Mouse (Mus musculus) common myeloid progenitor, adult 5-6 weeks (primary cell): ENCODE data around the gene Fgd3. TPM values are rescaled to one million over a fixed set of nuclear protein-coding genes. Genes with fewer than 3 reads are reported as not detected.

Experiments used
- ATAC-seq: replicated peaks from 2 replicates; pipeline ENCODE4 v1.8.0; 2016; ENCODE audit warnings: low read depth, mild to moderate bottlenecking, moderate TSS enrichment, inconsistent platforms; ENCODE audit not compliant: poor library complexity, severe bottlenecking
- total RNA-seq: library from RNA; stranded (forward); fragments of 200-1000, 187-1606 nt; gene quantifications from 2 replicates; pipeline ENCODE4 v1.2.3, GENCODE M21; 2017

Gene Fgd3
- 8.8 and 11.9 TPM in 2 replicates for total RNA-seq

DNA sequence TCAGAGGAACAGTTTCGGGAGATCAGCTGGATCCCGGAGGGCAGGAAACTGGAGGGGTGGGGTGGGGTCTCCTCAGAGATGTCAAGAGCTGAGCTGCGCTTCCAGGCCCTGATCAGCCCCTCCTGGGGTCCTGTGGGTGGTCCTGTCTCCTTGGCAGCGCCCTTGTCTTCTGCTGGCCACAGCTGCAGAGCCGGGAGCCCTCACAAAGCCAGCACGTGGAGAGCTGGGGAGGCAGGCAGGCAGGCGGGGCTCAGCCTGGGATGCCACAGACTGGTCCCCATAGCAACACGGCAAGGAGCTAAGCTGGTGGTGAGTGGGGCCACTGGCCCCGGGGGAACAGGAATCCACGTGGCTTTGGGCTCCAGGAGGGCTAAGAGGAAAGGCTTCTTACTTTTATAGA, at the start of gene Fgd3:
Gene Fgd3 (minus strand): TSS at position 272 of the 400 bp plus-strand sequence.
- peak; percentile 67 for ATAC-seq

DNA sequence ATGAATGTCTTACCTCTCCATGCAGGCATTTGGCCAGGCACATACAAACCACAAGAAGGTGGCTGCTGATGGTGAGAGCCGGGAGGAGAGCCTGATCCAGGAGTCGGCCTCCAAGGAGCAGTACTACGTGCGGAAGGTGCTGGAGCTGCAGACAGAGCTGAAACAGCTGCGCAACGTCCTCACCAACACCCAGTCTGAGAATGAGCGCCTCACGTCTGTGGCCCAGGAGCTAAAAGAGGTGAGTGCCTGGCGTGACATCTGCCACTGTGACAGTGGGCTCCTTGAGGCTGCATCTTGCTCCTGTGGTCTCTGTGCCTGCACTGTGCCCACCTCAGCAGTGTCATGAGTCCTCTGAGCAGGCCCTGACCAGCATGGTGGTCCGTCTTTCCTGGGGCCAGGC, 49.3 kb upstream of the Fgd3 start:
- no peak for ATAC-seq

DNA sequence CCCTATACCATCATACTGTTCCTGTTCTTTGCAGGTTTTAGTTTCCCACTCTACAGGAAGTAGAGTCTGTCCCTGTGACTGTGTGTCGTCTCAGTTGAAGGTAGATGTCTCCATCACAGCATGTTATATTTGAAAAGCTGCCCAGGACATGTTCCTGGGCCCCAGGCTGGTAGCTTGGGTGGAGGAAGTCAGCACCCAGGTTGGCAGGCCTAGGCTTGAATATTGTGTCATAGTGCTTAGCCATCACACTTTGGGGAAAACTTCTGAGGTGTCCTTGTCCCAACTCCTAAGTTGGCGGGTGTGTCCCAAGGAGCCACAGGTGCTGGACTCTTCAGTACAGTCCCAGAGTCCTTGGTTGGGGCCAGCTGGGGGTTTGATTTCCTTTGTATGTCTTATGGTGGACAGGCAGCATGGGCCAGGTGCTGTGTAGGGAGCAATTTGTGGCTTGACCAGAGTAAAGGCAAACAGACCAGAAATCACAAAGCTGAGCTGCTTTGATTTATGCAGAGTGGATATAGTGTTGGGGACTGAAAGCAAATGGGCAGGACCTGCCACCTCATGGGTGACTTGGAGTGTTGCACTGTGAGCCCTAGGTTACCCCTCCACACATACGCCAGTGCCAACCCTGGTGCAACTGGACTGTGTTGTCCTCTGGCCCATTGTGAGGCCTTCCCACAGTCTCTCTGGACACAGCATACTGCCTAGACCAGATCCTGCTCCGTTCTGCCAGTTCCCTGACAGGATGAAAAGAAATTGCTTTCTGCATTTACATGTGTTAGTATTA, 47.7 kb upstream of the Fgd3 start:
- no peak for ATAC-seq

DNA sequence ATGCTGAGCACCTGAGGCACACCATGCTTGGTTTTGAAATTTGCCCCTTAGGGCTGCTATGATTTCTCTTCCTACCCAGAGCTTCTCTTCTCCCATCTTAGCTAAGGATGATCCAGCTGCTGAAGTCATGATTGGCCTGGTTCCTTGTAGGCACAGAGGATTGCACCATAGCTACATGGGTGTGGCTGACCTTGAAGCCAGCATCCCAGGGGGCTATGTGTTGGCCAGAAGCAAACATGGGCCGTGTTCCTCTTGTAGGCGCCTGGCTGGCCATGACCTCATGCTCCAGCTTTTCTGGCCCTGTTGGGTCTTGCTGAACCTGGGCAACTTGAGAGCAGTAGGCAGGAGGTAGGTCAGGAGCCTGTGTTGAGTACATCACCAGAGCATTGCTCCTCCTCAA, 44.6 kb upstream of the Fgd3 start:
- ATAC-seq, result no peak

DNA sequence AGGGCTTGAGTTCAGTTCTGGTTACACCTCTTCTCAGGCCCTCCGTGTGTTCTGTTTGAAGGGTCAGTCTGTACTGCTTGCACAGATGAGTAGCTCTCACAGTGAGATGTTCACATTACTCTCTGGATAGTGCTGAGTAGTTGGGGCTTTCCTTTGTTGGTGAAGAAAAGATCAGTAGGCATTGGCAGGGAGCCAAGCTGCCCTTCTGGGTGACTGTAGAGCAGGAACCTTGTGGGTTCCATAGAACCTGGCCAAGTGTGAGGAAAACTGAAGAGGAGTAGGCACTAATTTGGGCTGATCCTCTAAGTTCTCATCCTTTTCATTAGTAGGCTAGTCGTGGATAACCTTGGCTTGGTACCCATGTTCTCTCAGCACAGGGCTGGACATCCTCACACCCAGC, 42.7 kb upstream of the Fgd3 start:
- ATAC-seq, result peak; percentile 27; the same call in 1 of the 2 replicates

DNA sequence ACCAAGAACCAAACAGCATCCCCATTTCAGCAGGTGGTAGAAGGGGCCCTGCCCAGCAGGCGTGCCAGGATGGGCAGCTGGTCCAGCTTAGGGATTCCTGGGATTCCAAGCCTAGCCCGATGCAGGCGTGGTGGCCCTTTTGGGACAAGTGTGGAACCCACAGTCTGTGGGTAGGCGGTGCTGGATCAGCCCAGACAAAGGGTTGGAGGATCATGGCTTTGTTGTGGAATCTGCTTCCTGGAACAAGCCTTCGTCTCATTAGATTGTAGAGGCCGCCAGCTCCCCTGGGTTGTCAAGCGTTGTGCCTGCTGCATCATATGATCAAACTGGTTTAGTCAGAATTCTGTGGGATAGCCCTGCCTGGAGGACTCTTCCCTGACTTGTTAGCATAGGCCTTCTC, 42.3 kb upstream of the Fgd3 start:
- ATAC-seq, result no peak

DNA sequence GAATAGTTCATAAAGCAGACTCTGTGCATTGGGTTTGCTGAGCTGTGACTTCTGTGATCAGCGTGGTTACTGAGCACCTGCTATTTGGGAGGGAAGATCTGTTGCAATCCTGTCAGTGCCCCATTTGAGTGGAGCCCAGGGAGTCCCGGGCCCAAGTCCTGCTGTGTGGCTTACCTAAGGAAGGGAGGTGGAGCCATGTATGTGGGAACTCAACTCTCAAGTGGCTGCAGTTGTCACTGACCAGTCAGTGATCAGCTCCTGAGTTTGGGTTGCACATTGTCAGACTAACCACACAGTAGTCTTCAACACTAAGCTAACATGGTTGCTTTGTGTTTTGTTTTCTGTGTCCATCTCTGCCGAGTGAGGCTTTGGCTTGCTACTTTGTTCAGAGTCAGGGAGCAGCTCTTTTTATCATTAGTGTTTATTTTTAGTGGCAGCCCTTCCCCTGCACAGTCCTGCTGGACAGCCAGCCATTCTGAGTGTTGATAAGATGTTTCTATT, 40.8 kb upstream of the Fgd3 start:
- ATAC-seq, result peak; percentile 53

DNA sequence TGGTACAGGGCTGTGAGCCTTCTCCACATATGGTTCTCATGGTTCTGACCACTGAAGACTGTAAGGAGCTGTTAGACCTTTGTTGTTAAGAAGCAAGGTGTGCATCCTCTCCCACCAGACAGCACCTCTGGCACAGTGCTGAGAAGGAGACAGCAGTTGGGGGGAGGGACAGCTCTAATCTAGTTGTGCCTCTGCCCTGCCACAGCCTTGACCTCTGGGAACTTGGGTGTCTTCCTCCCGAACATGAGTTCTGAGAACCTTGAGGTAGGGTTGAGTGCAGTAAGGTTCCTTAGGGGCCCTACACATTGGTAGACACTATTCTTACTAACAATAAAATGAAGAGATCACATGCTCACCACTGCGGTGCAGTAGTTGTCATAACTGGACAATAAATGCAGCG, 38.1 kb upstream of the Fgd3 start:
- no peak for ATAC-seq

DNA sequence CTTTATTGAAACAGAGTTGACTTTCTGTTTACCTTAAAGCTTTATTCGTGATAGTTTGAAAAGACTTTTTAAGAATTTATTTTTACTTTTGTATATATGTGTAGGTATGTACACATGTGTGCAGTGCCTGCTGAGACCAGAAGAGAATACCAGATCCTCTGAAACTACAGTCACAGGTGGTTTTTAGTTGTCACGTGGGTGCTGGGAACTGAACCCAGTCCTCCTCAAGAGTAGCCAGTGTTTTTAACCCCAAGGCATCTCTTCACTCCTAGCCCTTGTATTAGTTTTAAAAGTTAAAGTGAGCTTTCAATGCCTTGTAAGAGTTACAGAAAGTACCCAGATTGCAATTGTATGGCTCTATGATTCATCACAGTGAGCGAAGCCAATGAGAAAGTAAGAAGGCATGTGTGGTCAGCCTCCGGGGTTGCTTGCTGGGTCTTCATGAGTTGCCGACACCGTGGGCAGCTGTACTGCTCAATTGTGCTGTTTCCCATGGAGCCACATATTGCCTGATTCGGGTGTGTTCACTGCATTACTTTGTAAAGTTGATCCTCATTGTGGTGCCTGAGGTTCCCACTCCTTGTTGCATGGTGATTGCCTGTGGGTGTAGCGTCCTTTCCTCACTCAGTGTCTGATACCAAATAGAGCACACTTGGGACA, 37.4 kb upstream of the Fgd3 start:
- ATAC-seq, result no peak

DNA sequence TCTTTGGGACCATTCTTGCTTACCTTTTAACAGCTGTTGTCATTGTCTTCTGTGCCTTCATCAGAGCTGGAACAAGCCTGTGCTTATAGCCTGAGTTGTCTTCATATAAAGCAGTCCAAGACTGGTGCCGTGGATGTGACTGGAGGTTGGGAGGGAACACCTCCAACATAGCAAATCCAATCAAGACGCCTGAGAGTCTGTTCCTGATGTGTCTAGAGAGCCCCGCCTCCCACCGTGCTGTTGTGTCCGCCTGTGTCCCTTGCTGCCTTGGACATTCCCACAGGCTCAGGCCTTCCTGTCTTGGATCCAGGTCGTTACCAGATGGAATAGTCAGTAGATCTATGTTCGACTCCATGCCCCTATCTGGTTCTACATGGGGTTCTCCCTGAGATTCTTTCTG, 36.0 kb upstream of the Fgd3 start:
- ATAC-seq, result no peak

DNA sequence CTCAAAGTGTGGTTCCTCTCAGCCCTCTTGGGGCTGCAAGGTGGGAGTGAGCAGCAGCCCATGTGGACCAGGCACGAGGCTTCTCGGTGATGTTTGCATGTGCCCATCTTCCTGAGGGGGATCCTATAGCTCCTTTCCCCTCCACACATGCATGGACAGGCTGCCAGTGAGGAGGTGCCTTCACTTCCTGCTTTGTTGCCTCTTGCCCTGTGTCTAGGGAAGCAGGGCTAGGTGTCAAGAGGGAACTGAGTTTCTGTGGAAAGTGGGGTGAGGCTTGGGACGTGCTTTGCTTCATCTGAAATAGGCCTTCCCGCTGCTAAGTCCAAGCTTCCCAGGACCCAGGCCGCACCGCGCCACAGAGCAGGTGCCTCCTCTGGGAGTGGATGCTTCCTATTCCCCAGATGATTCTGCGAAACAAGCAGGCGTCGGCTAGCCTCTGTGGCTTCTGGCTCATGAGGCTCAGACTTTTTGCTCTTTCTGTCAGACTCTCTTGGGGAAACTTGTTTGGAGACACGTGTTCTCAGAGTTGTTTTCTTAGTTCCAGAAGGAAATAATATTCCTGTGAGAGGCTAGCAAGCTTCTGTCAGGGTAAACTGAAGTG, 35.5 kb upstream of the Fgd3 start:
- no peak; the same call in 1 of the 2 replicates for ATAC-seq

DNA sequence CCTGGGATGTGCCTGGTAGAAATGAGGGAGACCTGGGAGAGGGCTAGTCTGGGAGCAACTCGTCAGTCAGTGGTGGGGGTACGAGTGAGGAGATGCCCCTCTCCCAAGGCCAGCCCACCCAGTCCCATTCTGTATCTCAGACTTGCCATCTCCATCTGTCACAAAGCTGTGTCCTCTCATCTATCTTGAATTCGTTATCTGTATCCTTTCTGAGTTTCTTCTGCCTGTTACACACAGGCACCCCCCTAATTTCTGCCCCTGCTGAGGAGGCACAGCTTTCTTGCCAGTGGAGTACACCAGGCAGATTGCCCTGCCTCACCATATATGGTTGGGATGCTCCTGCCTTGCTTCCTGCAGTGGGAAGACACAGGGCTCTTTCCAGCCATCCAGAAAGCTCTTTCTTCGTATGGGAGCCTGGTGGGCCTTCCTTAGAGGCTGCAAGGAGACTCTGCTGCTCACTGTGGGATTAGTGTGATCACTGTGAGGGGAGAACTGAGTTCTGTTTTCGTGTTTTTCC, 33.9 kb upstream of the Fgd3 start:
- no peak for ATAC-seq

DNA sequence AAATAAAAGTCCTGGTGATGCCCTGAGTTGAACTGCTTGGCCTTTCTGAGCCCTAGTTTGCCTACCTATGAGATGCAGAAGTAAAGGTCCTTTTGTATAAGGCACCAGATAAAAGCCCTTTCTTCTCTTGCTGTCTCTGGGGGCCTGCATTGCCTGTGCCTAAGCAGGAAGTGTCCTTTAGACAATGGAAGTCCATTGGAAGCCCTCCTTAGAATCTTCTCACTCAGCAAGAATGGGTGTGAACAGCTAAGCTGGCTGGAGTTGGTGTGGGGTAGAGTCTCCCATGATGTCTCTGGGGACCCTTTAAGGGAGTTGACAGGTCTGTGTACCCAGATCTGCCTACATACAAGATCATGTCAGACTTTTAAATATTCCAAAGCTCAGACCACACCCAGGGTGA, 33.3 kb upstream of the Fgd3 start:
- no peak for ATAC-seq

DNA sequence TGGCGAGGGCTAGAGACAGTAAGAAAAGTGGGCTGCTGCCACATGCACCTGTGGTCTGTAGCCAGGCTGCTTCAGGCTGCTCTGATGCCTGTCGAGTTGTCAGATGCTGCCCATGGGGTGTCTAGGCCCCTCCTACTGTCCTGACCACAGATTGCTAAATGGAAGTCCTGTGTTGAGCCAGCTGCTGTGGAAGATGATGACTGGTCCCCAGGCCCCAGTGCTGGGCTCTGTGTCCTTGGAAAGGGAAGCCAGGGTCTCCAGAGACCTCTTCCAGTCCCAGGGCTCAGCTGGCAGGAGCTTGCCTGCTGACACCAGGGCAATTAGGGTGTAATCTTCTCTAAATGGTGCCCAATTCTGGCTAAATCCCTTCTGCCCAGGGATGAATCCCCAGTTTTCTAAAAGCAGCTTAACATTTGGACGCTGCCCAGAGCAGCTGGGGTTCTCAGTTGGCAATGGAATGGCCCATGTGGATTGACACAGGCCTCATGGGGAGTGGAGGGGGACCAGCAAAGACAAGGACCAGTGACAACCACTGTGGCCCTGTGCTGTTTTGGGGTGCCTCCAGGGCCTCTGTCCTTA, 32.6 kb upstream of the Fgd3 start:
- peak; percentile 77 for ATAC-seq

DNA sequence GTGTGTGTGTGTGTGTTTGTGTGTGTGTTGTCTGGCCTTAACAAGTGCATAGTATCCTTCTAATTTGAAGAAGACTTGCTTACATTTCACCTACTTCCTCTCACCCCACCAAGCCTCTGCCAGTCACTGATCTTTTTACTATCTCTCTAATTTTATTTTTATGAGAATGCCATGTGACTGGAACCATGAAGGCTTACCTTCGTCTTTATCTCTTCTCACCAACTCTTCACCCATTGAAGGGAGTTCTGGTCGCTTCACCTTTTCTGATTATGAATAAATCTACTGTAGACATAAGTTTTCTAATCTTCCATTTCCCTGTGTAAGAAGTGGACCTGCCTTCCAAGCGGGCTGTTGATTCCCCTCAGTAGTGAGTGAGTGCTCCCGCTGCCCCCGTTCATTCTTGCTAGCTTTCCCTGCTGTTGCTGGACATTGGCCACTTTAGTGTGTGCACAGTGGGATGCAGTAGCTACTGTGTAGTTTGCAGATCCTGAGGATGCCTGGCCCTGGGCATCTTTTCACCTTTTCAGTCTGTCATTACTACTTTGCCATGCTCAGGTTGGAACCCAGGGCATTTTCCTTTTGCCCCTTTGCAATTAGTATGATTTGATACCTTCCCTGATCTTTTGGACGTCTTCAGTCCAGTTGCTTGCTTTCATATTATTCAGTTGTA, 29.9 kb upstream of the Fgd3 start:
- no peak for ATAC-seq

DNA sequence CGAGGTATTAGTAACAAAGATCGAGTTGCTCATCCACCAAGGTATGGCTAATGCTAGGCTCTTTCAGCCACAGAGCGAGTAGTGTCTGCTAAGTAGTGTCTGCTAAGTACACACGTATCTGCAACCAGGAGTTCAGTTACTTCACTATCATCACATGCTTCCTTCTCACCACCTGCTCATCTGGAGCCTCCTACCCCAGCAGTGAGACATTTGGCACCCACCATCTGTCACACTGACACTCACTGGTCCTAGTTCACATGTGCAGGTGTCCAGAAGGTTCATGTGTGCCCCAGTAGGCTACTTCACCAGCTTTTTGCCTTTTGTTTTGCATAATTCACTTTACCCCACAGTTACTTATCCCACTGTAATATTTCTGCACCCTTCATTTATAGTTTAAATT, 29.2 kb upstream of the Fgd3 start:
- no peak for ATAC-seq

DNA sequence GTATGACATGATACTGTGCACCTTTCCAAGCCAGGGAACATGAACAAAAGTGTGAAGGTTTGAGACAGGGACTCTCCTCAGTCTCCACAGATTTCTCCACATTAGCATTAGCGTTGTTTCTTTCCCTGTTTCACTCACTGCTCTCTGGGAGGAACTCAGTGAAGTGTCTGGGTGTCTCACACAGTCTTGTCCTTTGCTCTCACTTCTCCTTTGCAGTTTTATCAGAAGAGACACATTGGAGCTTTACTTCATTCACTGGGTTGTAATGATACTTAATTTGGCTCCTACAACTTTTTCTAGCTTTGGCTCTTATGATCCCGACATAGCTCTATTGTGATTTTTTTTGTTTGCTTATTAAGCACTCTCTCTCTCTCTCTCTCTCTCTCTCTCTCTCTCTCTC, 28.4 kb upstream of the Fgd3 start:
- peak; percentile 48; the same call in 1 of the 2 replicates for ATAC-seq

DNA sequence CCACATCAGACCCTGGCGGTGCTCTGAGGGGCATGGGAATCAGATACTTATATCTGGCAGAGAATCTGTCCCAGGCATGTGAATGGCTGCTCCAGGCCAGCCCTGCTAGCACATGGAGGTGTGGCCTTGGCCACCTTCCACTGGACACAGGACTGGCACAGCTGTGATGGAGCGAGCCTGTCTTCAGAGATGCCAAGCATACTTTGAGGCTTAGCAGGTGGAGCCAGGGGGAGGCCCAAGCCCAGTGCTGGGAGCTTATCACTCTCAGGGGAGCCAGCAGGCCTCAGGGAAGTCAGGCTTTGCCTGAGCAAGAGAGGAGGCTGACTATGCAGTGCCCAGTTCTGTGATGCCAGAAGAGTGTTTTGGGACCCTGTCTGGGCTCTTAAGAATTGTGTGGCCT, 25.4 kb upstream of the Fgd3 start:
- no peak for ATAC-seq

DNA sequence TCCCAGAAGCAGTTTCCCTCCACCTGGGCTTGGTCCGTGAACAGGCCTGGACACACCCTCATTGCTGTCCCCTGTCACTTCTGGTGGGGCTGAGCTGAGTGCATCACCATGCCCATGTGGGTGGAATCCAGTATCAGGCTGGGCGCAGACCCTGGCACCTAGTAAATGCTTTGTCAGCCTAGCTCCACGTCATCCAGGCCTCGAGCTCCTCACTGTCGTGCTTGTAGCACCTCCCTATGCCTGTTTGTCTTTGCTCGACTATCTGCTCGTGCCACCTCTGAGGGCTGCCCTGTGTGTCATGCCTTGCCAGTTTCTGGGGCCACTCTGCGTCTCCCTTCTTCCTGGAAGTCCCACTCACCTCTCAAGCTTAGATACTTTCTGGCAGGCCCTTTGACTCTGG, 24.5 kb upstream of the Fgd3 start:
- no peak for ATAC-seq

DNA sequence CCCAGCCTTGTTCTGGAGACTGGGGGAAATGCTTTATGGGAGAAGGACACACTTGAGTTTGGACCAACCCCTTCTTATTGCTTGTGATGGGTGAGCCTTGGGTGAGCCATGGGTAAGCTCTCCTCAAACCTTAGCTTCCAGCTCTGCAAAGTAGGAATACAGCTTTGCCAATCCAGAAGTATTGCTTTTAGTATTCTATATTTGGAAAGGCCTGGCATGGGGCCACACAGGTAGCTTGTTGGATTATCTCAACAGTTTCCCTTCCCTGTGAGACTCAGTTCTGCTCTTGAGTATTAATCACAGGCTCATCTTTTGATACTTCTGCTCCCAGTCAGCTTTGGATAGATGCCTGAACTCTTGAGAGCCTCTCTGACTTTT, 22.6 kb upstream of the Fgd3 start:
- ATAC-seq, result no peak
